Mouse (Mus musculus) CH12.LX (cell line): ENCODE results near the gene Fam213b.

ENCODE experiments used
- POLR2A ChIP-seq: IDR thresholded peaks from 2 replicates; pipeline ENCODE4 v1.6.1; 2011; ENCODE audit warnings: low read depth, mild to moderate bottlenecking, improper control_type of control experiment, low read length
- TCF12 ChIP-seq: IDR thresholded peaks from 2 replicates; pipeline ENCODE4 v1.6.1; 2014; ENCODE audit warnings: low read depth, mild to moderate bottlenecking, inconsistent platforms, low read length, improper control_type of control experiment

- TF ChIP-seq POLR2A (no peak), TCF12 (no peak)
These were observed 18.2 kb downstream of the Fam213b start for GRCm38 (mm10) chr4:154880730-154881129.
